In the genomic region with DNA sequence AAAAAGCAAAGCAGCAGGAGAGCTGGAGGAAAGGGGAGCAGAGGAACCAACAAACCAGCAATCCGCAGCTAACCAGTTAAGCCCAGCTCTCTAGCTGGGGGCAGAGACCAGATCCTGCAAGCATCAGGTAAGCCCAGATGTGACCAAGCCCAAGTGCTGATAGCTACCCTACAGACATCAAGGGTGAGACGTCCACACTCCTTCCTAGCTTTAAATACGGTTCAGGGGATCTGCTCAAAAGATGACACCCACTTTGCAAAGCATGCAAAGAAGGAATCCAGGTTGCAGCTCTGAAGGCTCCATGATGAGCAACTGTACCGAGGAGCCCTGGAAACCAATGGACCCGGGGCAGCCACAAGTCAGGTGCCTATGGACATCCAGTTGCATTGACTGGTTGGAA, we compare ENCODE assay signal across 32 mouse cellular contexts. TPM values are rescaled to one million over a fixed set of nuclear protein-coding genes. Genes with fewer than 3 reads are reported as not detected.
DNase-seq lines count a peak whose midpoint lies in the region; TF ChIP-seq lines count a peak whose summit lies in the region.
"Had no signal": no experiment of that assay in that cellular context is flagged by ENCODE, and none has a peak within 500 bp of the region (broad histone marks: within the 10 kb centered on the region; RNA-seq: fewer than 3 reads in every experiment).

No protein-coding gene starts in this region.

- no peak for TF ChIP-seq POLR2A in cortical plate, adult 2 months (IDR thresholded peaks at IDR 0.05; ENCODE audit: extremely low read depth, insufficient read depth, low read length)

- H3K4me1 ChIP-seq in cortical plate, adult 2 months (ENCODE audit: control insufficient read depth, insufficient read depth, low read length): peaks cover 6% of the 10 kb centered on the region; the same call in 1 of the 2 replicates
- H3K4me1 ChIP-seq: hindbrain, embryonic 13.5 days; lung, embryonic 15.5 days had no signal

- no peak overlapping the region for H3K4me3 ChIP-seq in layer of hippocampus, adult 2 months
- no peak overlapping the region; the same call in 1 of the 2 replicates for H3K4me3 ChIP-seq in cortical plate, adult 2 months (ENCODE audit: insufficient read depth, low read length)
- H3K4me3 ChIP-seq: erythroblast, embryonic 14.5 days; heart, embryonic 10.5 days; hindbrain, embryonic 13.5 days; liver, embryonic 15.5 days; lung, embryonic 15.5 days had no signal

- TF ChIP-seq CTCF in layer of hippocampus, adult 2 months (conservative IDR thresholded peaks at IDR 0.05): no peak
- no peak for TF ChIP-seq CTCF in cortical plate, adult 2 months (IDR thresholded peaks at IDR 0.05; ENCODE audit: extremely low read depth, insufficient read depth, low read length)

- peak; percentile 1 for DNase-seq in adrenal gland, postnatal 14 days
- no peak for DNase-seq in adrenal gland, postnatal 4 days (ENCODE audit: low spot score in 2 of 2)
- DNase-seq in layer of hippocampus, adult 2 months (ENCODE audit: low spot score in 2 of 2): no peak
- DNase-seq in layer of hippocampus, postnatal 10 days (ENCODE audit: low spot score in 2 of 2): no peak
- DNase-seq in testis, postnatal 10 days (ENCODE audit: low spot score): peak; percentile 22
- no peak for DNase-seq in testis, postnatal 14 days (ENCODE audit: low spot score)
- DNase-seq: cerebellum, adult 11-12 months; cerebellum, adult 9-11 months; gastrocnemius, postnatal 10 days; heart, postnatal 4 days; kidney, adult 8-10 months; kidney, postnatal 14 days; left cerebral cortex, postnatal 4 days; lung, postnatal 36 days had no signal

- H3K27ac ChIP-seq in layer of hippocampus, adult 2 months: peak overlapping the region; percentile 72
- H3K27ac ChIP-seq in cortical plate, adult 2 months (ENCODE audit: insufficient read depth, low read length): peak overlapping the region; percentile 82
- H3K27ac ChIP-seq: heart, embryonic 10.5 days; hindbrain, embryonic 13.5 days; lung, embryonic 15.5 days; stomach, postnatal 0 days had no signal

RNA-seq across cellular contexts. Expression of a gene that starts 8.3 kb away (rescaled TPM):
- 1.4 and 2.1 TPM in 2 replicates for total RNA-seq in adrenal gland, postnatal 14 days (2021)
- total RNA-seq in adrenal gland, postnatal 4 days (2021): 1 to 10 TPM in 1 of 2 experiments, under 1 TPM in 1; 0.90 to 1.6 TPM
- 1 to 10 TPM; 1.7 to 2.3 TPM for total RNA-seq in layer of hippocampus, adult 2 months (2021)
- 1 to 10 TPM; 2.4 to 4.1 TPM for total RNA-seq in layer of hippocampus, postnatal 10 days (2021)
- polyA plus RNA-seq in cortical plate, adult 2 months (2012; rRNA removed): 4.7 and 5.7 TPM in 2 replicates
- total RNA-seq: common myeloid progenitor, adult 5-6 weeks; megakaryocyte, adult 5-6 weeks had no signal
- polyA plus RNA-seq: erythroblast, embryonic 14.5 days had no signal

RNA-seq across cellular contexts. Expression of a gene that starts 9.6 kb away (rescaled TPM):
- 1.6 and 10.7 TPM in 2 replicates for total RNA-seq in adrenal gland, postnatal 14 days (2021)
- total RNA-seq in adrenal gland, postnatal 4 days (2021): 10 to 100 TPM in 1 of 2 experiments, under 1 TPM in 1; 0.92 to 12.2 TPM
- not detected for total RNA-seq in layer of hippocampus, adult 2 months (2021)
- not detected for total RNA-seq in layer of hippocampus, postnatal 10 days (2021)
- not detected in 2 replicates for polyA plus RNA-seq in cortical plate, adult 2 months (2012; rRNA removed)
- total RNA-seq: common myeloid progenitor, adult 5-6 weeks; gastrocnemius, postnatal 10 days; heart, postnatal 4 days; layer of hippocampus, postnatal 14 days; left cerebral cortex, postnatal 4 days; neutrophil, adult 5-6 weeks had no signal
- polyA plus RNA-seq: erythroblast, embryonic 14.5 days; forebrain, embryonic 11.5 days; forebrain, embryonic 16.5 days; heart, embryonic 10.5 days; hindbrain, embryonic 13.5 days; intestine, embryonic 16.5 days; limb, embryonic 14.5 days; lung, embryonic 15.5 days; midbrain, embryonic 11.5 days; midbrain, embryonic 16.5 days; neural tube, embryonic 11.5 days had no signal

RNA-seq across cellular contexts. Expression of a gene that starts 44.3 kb away (rescaled TPM):
- total RNA-seq in adrenal gland, postnatal 14 days (2021): 2.1 and 2.5 TPM in 2 replicates
- 1 to 10 TPM; 6.8 to 8.4 TPM for total RNA-seq in adrenal gland, postnatal 4 days (2021)
- total RNA-seq in layer of hippocampus, adult 2 months (2021): 1 to 10 TPM; 6.7 to 9.1 TPM
- total RNA-seq in layer of hippocampus, postnatal 10 days (2021): 1 to 10 TPM; 3.1 to 4.2 TPM
- polyA plus RNA-seq in cortical plate, adult 2 months (2012; rRNA removed): 4.6 and 4.9 TPM in 2 replicates
- total RNA-seq: common myeloid progenitor, adult 5-6 weeks; megakaryocyte, adult 5-6 weeks; neutrophil, adult 5-6 weeks had no signal
- polyA plus RNA-seq: erythroblast, embryonic 14.5 days had no signal

RNA-seq across cellular contexts. Expression of a gene that starts 48.3 kb away (rescaled TPM):
- 112 and 114 TPM in 2 replicates for total RNA-seq in adrenal gland, postnatal 14 days (2021)
- 10 to 100 TPM; 63.8 to 68.9 TPM for total RNA-seq in adrenal gland, postnatal 4 days (2021)
- 10 to 100 TPM; 84.4 to 88.4 TPM for total RNA-seq in layer of hippocampus, adult 2 months (2021)
- total RNA-seq in layer of hippocampus, postnatal 10 days (2021): 100 to 1,000 TPM in 1 of 2 experiments, 10 to 100 TPM in 1; 99.3 to 103 TPM
- polyA plus RNA-seq in cortical plate, adult 2 months (2012; rRNA removed): 97.6 and 101 TPM in 2 replicates

Comparison
In these comparisons a context has a peak if more than half of its experiments do, and no peak if none do; other contexts are left out.
1. DNase-seq: peak in adrenal gland, postnatal 14 days (single experiment) and testis, postnatal 10 days (single experiment); none in adrenal gland, postnatal 4 days (0 of 2), layer of hippocampus, adult 2 months (0 of 2), layer of hippocampus, postnatal 10 days (0 of 2) and testis, postnatal 14 days (single experiment).